ENCODE assay signal across 10 mouse cellular contexts in genomic region chr3:129392814-129393804, GRCm38 (mm10).
DNase-seq lines count a peak whose midpoint lies in the region; ATAC-seq and TF ChIP-seq lines count a peak whose summit lies in the region.
"Had no signal": no experiment of that assay in that cellular context is flagged by ENCODE, and none has a peak within 500 bp of the region (broad histone marks: within the 10 kb centered on the region; RNA-seq: fewer than 3 reads in every experiment).

No protein-coding gene starts in this region.

- H3K9me3 ChIP-seq in heart, embryonic 16.5 days (replicated peaks; ENCODE audit: control insufficient read depth, low read length): no peaks in the 10 kb centered on the region; the same call in 1 of the 2 replicates
- no peaks in the 10 kb centered on the region for H3K9me3 ChIP-seq in kidney, embryonic 14.5 days (ENCODE audit: control insufficient read depth, low read length)

- H3K36me3 ChIP-seq in heart, embryonic 16.5 days (ENCODE audit: control insufficient read depth, insufficient read depth): no peaks in the 10 kb centered on the region
- no peaks in the 10 kb centered on the region for H3K36me3 ChIP-seq in testis, adult 2 months (ENCODE audit: control insufficient read depth, insufficient read depth, low read length)
- no peaks in the 10 kb centered on the region for H3K36me3 ChIP-seq in kidney, embryonic 14.5 days (ENCODE audit: control insufficient read depth, insufficient read depth, low read length)

- TF ChIP-seq CTCF in testis, adult 2 months (IDR thresholded peaks at IDR 0.05; ENCODE audit: control insufficient read depth, insufficient read depth, insufficient replicate concordance, low read depth, low read length): no peak

- no peak for ATAC-seq in heart, embryonic 16.5 days (replicated peaks; ENCODE audit: extremely low read depth, insufficient read depth, low FRiP score)
- peak; percentile 87 for ATAC-seq in kidney, embryonic 14.5 days (ENCODE audit: low FRiP score, low TSS enrichment)
- ATAC-seq in erythroid progenitor cell, adult 5-6 weeks (replicated peaks; ENCODE audit: low FRiP score, poor library complexity, severe bottlenecking): no peak

- H3K4me3 ChIP-seq in heart, embryonic 16.5 days (ENCODE audit: low read length): peak overlapping the region; percentile 8; the same call in 1 of the 2 replicates
- H3K4me3 ChIP-seq in testis, adult 2 months (ENCODE audit: control insufficient read depth, low read depth, low read length): peak overlapping the region; percentile 37
- peak overlapping the region; percentile 31 for H3K4me3 ChIP-seq in kidney, embryonic 14.5 days (ENCODE audit: low read length)
- H3K4me3 ChIP-seq: left cerebral cortex, adult 2 months had no signal

- TF ChIP-seq POLR2A in testis, adult 2 months (IDR thresholded peaks at IDR 0.05; ENCODE audit: control insufficient read depth, low read depth, low read length): no peak

- H3K4me2 ChIP-seq in heart, embryonic 16.5 days (ENCODE audit: low read depth, low read length): no peak overlapping the region
- H3K4me2 ChIP-seq in kidney, embryonic 14.5 days (replicated peaks; ENCODE audit: low read depth, low read length): peak overlapping the region; percentile 45

- H3K4me1 ChIP-seq in heart, embryonic 16.5 days (ENCODE audit: control insufficient read depth, insufficient read depth, low read length): peaks cover 10% of the 10 kb centered on the region; the same call in 1 of the 2 replicates
- peaks cover 2% of the 10 kb centered on the region; the same call in 1 of the 2 replicates for H3K4me1 ChIP-seq in testis, adult 2 months (ENCODE audit: control insufficient read depth, insufficient read depth, low read length)
- peaks cover 23% of the 10 kb centered on the region for H3K4me1 ChIP-seq in kidney, embryonic 14.5 days (ENCODE audit: control insufficient read depth, insufficient read depth, low read length)

- no peak for DNase-seq in heart, postnatal 36 days
- no peak for DNase-seq in testis, postnatal 14 days (ENCODE audit: low spot score)
- no peak for DNase-seq in right cerebral cortex, postnatal 14 days
- DNase-seq in layer of hippocampus, adult 8-10 months (ENCODE audit: low spot score in 2 of 2): no peak
- DNase-seq: lung, postnatal 14 days had no signal

- H3K9ac ChIP-seq in heart, embryonic 16.5 days (ENCODE audit: low read length): no peak overlapping the region
- H3K9ac ChIP-seq in kidney, embryonic 14.5 days (ENCODE audit: low read depth, low read length): peak overlapping the region; percentile 47; the same call in 1 of the 2 replicates

- H3K27me3 ChIP-seq in heart, embryonic 16.5 days (ENCODE audit: control insufficient read depth, insufficient read depth, low read length): no peaks in the 10 kb centered on the region
- no peaks in the 10 kb centered on the region for H3K27me3 ChIP-seq in testis, adult 2 months (ENCODE audit: control insufficient read depth, insufficient read depth, low read length)
- H3K27me3 ChIP-seq in kidney, embryonic 14.5 days (ENCODE audit: control insufficient read depth, insufficient read depth, low read length): no peaks in the 10 kb centered on the region

- 79% methylated on average over 23 of the region's 23 CpGs for WGBS in heart, embryonic 16.5 days
- WGBS in kidney, embryonic 14.5 days: 33% methylated on average over 23 of the region's 23 CpGs

- intact Hi-C loops in heart, postnatal 36 days (cut with DNase I): no loop called here

- no peak overlapping the region for H3K27ac ChIP-seq in heart, embryonic 16.5 days (ENCODE audit: low read length)
- H3K27ac ChIP-seq in testis, adult 2 months (ENCODE audit: control insufficient read depth, insufficient read depth, low read depth, low read length): no peak overlapping the region
- H3K27ac ChIP-seq in kidney, embryonic 14.5 days (ENCODE audit: low read depth, low read length): peak overlapping the region; percentile 81
- H3K27ac ChIP-seq: left cerebral cortex, adult 2 months had no signal
